Mouse (Mus musculus): ENCODE results near the gene Usp2.

Gene Usp2

GRCm38 (mm10) chr9:44076764-44077120 lies 9.9 kb downstream of the Usp2 start:
- peak; percentile 70 for DNase-seq

GRCm38 (mm10) chr9:44077266-44077910 lies 10.6 kb downstream of the Usp2 start:
- DNase-seq = no peak

- no peak for DNase-seq
These were observed 11.4 kb downstream of the Usp2 start for GRCm38 (mm10) chr9:44078136-44078797.

GRCm38 (mm10) chr9:44078955-44079756 lies 12.3 kb downstream of the Usp2 start:
- peak; percentile 72 for DNase-seq

GRCm38 (mm10) chr9:44079997-44080780 lies 13.4 kb downstream of the Usp2 start:
- DNase-seq = no peak

GRCm38 (mm10) chr9:44080953-44081352 lies 14.1 kb downstream of the Usp2 start:
- peak; percentile 74 for DNase-seq

GRCm38 (mm10) chr9:44081581-44081980 lies 14.8 kb downstream of the Usp2 start:
- no peak for DNase-seq

- no peak for DNase-seq
These were observed 15.4 kb downstream of the Usp2 start for GRCm38 (mm10) chr9:44082266-44082665.

- peak; percentile 85 for DNase-seq
These were observed 16.7 kb downstream of the Usp2 start for GRCm38 (mm10) chr9:44083392-44084121.

GRCm38 (mm10) chr9:44084236-44084635 lies 17.4 kb downstream of the Usp2 start:
- DNase-seq = no peak

GRCm38 (mm10) chr9:44084659-44085229 lies 17.9 kb downstream of the Usp2 start:
- DNase-seq = peak; percentile 93

GRCm38 (mm10) chr9:44085276-44085675 lies 18.5 kb downstream of the Usp2 start:
- DNase-seq = no peak

GRCm38 (mm10) chr9:44085741-44086665 lies 19.2 kb downstream of the Usp2 start:
- peak; percentile 79 for DNase-seq

- no peak for DNase-seq
These were observed 20.1 kb downstream of the Usp2 start for GRCm38 (mm10) chr9:44086960-44087359.

GRCm38 (mm10) chr9:44087761-44088455 lies 21.1 kb downstream of the Usp2 start:
- peak; percentile 77 for DNase-seq

GRCm38 (mm10) chr9:44088877-44089608 lies 22.2 kb downstream of the Usp2 start:
- DNase-seq = no peak

GRCm38 (mm10) chr9:44093612-44094503 lies 27.0 kb downstream of the Usp2 start:
- DNase-seq = peak; percentile 90

GRCm38 (mm10) chr9:44094737-44095136 lies 27.9 kb downstream of the Usp2 start:
- DNase-seq = no peak

Measured in right cerebral cortex, adult 18-20 months (tissue).